Mouse (Mus musculus): ENCODE data around the gene Afg3l1.

- TF ChIP-seq CTCF (IDR thresholded peaks at IDR 0.05; ENCODE audit: low read depth, low read length) (no peak), EP300 (IDR thresholded peaks at IDR 0.05; ENCODE audit: insufficient read depth, low read depth, low read length) (no peak)
Observed at GRCm38 (mm10) chr8:123477737-123478258, at the start of gene Afg3l1.

Data from ES-Bruce4 (cell line).